Mouse (Mus musculus) hindbrain, embryonic 15.5 days (tissue): ENCODE measurements around the gene Rapgef3. TPM values are rescaled to one million over a fixed set of nuclear protein-coding genes. Genes with fewer than 3 reads are reported as not detected.

Experiments
- ATAC-seq: fragments of 200-750 bp; cut with Nextera tagmentation; 2 replicates; pipeline ENCODE4 v1.8.0; 2017; ENCODE audit warnings: low read depth, moderate number of reproducible peaks, moderate TSS enrichment; ENCODE audit not compliant: low FRiP score
- H3K27ac ChIP-seq: fragments of 300-500 bp; sonication (generic); replicated peaks from 2 replicates; pipeline ENCODE4 v1.5.1; 2015; ENCODE audit warnings: mild to moderate bottlenecking, inconsistent platforms
- H3K27me3 ChIP-seq: fragments of 300-500 bp; sonication (generic); 2 replicates; pipeline ENCODE4 v1.6.1; 2015; ENCODE audit warnings: control low read depth, inconsistent platforms
- H3K36me3 ChIP-seq: fragments of 300-500 bp; sonication (generic); 2 replicates; pipeline ENCODE4 v1.6.1; 2015; ENCODE audit warnings: control low read depth, inconsistent platforms
- H3K4me1 ChIP-seq: fragments of 300-500 bp; sonication (generic); replicated peaks from 2 replicates; pipeline ENCODE4 v1.6.1; 2015; ENCODE audit warnings: control low read depth, inconsistent platforms
- H3K4me2 ChIP-seq: fragments of 300-500 bp; sonication (generic); 2 replicates; pipeline ENCODE4 v1.6.1; 2015; ENCODE audit warnings: moderate library complexity, mild to moderate bottlenecking, inconsistent platforms
- H3K4me3 ChIP-seq: fragments of 300-500 bp; sonication (generic); 2 replicates; pipeline ENCODE4 v1.5.1; 2015; ENCODE audit warnings: mild to moderate bottlenecking, inconsistent platforms
- H3K9ac ChIP-seq: fragments of 300-500 bp; sonication (generic); 2 replicates; pipeline ENCODE4 v1.6.1; 2015; ENCODE audit warnings: inconsistent platforms
- H3K9me3 ChIP-seq: fragments of 300-500 bp; sonication (generic); 2 replicates; pipeline ENCODE4 v1.6.1; 2016; ENCODE audit warnings: control low read depth, inconsistent platforms
- WGBS: fragments of 180-500 bp; shearing (Covaris S2); methylation state at CpG from one replicate; pipeline ENCODE4 v1.1.7; 2015; 5-methylcytosine and 5-hydroxymethylcytosine counted together
- polyA plus RNA-seq: library from polyadenylated mRNA; unstranded; fragments of >200 nt; fragmentation: Nextera tagmentation; extraction: Ambion mirVana; gene quantifications from 2 replicates; pipeline ENCODE4 v1.2.1, GENCODE M21; 2015

The Rapgef3 gene
- polyA plus RNA-seq: 15.3 and 15.5 TPM in 2 replicates

DNA sequence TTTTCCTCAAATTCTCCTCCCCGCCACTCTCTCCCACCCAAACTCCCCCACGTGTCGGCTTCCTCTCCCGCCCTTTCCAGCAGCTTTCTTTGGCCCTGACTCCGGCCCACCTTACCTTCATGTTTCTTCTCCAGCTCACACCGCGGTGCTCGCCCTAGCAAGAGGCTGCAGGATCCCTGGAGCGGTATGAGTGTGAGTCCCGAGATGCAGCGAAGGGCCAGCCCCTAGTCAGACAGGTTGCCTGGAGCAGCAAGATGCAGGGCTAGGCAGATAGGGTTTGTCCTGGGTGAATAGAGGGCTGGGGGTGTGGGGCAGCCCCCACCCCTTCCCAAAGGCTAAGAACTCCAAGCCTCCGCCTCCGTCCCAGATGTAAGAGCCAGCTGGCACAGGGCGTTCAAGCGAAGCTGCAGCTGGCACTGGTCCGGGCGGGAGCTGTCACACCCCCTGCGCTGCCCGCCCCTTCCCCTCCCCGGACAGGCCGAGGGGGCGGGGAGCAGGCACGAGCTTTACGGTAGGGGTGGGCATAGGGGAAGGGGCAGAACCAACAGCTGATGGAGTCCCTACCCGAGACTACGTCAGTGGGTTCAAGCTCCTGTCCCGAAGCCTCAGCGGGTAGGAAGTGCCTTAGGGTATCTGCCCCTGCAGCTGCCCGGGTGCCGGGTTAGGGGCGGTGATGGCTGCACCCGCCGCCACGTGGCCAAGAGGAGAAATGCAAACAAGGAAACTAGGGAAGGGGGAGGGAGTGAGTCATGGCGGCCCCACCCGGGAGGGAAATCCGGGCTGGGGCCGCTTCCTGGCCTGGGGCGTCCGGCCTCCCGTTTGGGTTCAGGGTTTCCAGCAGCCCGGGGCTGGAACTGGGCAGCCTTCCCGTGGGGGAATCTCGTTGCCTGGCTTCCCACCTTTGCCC is at the start of gene Rapgef3:
Gene Rapgef3 (minus strand): TSS at position 693 of the 907 bp plus-strand sequence.
- peak within 1 kb of the TSS; percentile 94 for H3K4me2 ChIP-seq
- under 1% methylated on average over 38 of the region's 44 CpGs for WGBS
- H3K9ac ChIP-seq: peak within 1 kb of the TSS; percentile 52
- peak; percentile 74 for ATAC-seq
- H3K4me3 ChIP-seq: peak within 1 kb of the TSS; percentile 38
- peaks cover 40% of the 10 kb centered on the region for H3K4me1 ChIP-seq
- H3K9me3 ChIP-seq: no peaks in the 10 kb centered on the region
- peaks cover 16% of the 10 kb centered on the region for H3K27me3 ChIP-seq
- no peaks in the 10 kb centered on the region for H3K36me3 ChIP-seq
- H3K27ac ChIP-seq: peak within 1 kb of the TSS; percentile 54

DNA sequence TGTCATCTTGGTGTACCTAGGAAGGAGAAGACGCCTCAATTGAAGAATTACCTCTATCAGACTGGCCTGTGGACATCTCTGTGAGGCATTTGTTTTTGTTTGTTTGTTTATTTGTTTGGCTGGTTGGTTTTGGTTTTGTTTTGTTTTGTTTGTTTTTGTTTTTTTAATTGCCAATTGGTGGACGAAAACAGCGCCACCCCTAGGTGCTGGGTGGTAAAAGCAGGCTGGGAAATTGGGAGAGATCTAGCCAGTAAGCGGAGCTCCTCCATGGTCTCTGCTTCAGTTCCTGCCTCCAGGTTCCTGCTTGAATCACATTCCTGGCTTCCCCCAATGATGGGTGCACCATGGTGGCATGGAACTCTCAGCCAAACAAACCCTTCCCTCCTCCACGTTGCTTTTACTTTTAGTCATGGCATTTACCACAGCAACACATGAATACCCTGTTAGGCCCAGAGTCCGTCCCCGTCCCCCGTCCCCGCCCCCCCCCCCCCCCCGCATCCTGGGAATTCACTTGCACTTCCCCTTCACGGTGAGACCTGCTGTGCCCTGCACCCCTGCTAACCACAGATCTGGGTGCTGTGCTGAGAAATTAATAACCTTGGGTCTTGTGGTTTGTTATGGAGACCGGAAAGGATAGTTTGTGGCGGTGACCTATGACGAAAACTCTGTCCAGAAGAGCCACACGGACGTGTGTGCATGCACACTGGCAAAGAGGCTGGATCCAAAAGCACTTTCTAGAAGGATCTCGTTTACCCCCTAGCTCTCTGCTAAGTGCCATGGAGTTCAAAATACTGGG is 48.6 kb upstream of the Rapgef3 start:
- Histone ChIP-seq H3K9ac (no peak overlapping the region), H3K27me3 (no peaks in the 10 kb centered on the region), H3K9me3 (no peaks in the 10 kb centered on the region), H3K4me1 (peaks cover 44% of the 10 kb centered on the region), H3K27ac (no peak overlapping the region), H3K4me2 (no peak overlapping the region), H3K4me3 (no peak overlapping the region), H3K36me3 (no peaks in the 10 kb centered on the region)
- 93% methylated on average over 17 of the region's 17 CpGs for WGBS
- ATAC-seq: no peak

DNA sequence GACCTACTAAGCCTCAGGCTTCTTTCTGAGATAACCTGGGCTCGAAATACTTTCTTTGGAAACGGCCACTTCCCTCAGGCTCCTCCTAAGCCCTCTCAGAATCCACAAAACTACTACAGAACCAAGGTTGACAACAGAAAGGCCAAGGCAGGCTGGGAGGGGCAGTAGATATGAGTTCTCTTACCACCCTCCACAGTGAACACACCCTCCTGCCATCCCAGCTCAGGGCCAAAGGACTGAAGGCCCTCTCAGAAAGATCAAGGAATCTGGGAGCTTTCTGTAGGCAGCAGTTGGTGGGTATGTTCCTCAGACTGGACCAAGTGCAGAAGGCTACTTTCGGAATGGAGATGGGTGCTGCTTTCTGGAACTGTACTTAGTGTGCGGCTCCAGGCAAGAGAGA is 47.5 kb upstream of the Rapgef3 start:
- H3K36me3 ChIP-seq: no peaks in the 10 kb centered on the region
- no peak overlapping the region for H3K27ac ChIP-seq
- ATAC-seq: no peak
- no peaks in the 10 kb centered on the region for H3K27me3 ChIP-seq
- over 99% methylated on average over 4 of the region's 4 CpGs for WGBS
- H3K4me3 ChIP-seq: no peak overlapping the region
- H3K9ac ChIP-seq: no peak overlapping the region
- peaks cover 42% of the 10 kb centered on the region for H3K4me1 ChIP-seq
- no peak overlapping the region for H3K4me2 ChIP-seq
- no peaks in the 10 kb centered on the region for H3K9me3 ChIP-seq

DNA sequence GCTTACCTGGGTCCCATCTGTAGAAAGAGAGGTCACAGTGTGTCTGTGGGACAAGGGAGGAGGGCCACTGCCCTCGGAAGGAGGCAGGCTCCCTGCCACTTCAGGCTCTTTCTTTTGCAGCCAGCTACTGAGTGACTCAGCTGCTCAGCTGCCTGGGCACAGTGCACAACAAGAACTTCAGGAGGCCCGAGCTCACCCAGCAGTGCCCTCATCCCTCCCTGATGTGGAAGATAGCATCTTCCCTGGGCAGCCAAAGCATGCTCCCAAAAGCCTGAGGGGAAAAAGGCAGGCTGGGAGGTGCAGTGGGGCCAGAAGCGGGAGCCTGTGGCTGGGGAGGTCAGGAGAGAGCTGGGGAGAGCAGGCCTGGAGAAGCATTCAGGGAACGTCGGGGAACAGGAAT is 46.9 kb upstream of the Rapgef3 start:
- Histone ChIP-seq H3K4me3 (no peak overlapping the region), H3K4me1 (peaks cover 41% of the 10 kb centered on the region), H3K27me3 (no peaks in the 10 kb centered on the region), H3K4me2 (no peak overlapping the region), H3K9me3 (no peaks in the 10 kb centered on the region), H3K9ac (no peak overlapping the region), H3K27ac (no peak overlapping the region), H3K36me3 (no peaks in the 10 kb centered on the region)
- ATAC-seq: no peak
- WGBS: 57% methylated on average over 5 of the region's 5 CpGs

DNA sequence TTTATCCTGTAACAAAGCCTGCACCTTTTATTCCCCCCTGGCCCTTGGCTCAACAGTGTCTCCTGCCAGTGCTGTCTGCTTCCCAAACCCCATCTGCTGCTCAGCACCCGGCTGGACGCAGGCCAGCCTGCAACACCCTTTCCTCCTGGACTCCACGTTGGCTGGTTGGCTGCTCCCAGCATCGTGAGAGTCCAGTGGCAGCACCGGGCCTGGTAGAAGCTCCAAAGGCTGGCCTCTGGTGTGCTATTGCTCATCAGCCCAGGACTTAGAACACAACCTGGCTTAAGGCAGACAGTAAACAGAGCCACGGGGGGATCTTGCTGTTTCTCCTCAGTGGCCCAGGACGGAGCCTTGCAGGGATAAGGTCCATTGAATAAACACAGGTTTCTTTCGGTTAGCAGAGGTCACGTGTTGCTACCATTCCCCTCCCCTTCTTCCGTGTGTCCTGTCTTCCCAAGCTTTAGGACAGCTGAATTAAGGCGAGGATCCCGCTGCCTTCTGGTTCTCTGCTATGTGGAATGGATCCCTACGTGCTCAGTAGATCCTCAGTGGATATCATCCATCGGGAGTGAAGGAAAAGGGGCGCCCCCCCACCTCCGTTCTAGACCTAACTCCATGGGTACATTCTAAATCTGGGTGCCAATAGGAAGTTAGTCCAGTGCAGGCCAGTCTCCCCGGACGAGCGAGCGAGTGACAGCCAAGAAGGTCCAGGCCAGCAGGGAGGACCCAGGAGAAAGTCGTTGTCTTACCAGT is 45.9 kb upstream of the Rapgef3 start:
- 0 out of 2 replicates have a peak overlapping the region, but pooled peaks have one; percentile 3 for H3K9ac ChIP-seq
- 0 out of 2 replicates have a peak, but pooled peaks have one; percentile 12 for ATAC-seq
- 0 out of 2 replicates have a peak overlapping the region, but pooled peaks have one; percentile 0 for H3K4me2 ChIP-seq

DNA sequence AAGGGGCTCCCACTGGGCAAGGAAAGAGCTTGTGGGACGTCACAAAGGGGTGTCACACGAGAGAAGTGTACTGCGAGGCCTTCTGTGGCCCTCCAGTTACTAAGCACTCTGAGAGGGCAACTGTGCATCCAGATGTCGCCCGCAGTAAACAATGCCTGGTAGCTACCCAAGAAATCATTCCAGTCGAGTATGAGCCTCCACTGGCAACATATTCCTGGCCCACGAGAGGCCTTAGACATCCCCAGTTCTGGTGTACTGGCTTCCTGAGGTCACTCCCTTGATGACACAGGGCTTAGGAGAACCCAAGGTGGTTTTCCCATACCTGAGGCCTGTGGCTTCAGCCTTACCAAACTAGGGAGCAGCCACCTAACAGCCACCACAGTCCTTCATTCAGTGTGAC is 45.1 kb upstream of the Rapgef3 start:
- Histone ChIP-seq H3K27ac (peak overlapping the region; percentile 70), H3K27me3 (no peaks in the 10 kb centered on the region), H3K36me3 (peaks cover 9% of the 10 kb centered on the region; the same call in 1 of the 2 replicates), H3K4me3 (no peak overlapping the region), H3K4me2 (no peak overlapping the region), H3K9ac (no peak overlapping the region), H3K4me1 (peaks cover 41% of the 10 kb centered on the region), H3K9me3 (no peaks in the 10 kb centered on the region)
- WGBS: 52% methylated on average over 7 of the region's 7 CpGs
- ATAC-seq: no peak

More for the DNA sequence above, 45.9 kb upstream of the Rapgef3 start:
- H3K36me3 ChIP-seq: peaks cover 7% of the 10 kb centered on the region; the same call in 1 of the 2 replicates
- 53% methylated on average over 21 of the region's 21 CpGs for WGBS
- peak overlapping the region; percentile 70 for H3K27ac ChIP-seq
- no peaks in the 10 kb centered on the region for H3K9me3 ChIP-seq
- H3K27me3 ChIP-seq: no peaks in the 10 kb centered on the region
- H3K4me3 ChIP-seq: no peak overlapping the region
- H3K4me1 ChIP-seq: peaks cover 41% of the 10 kb centered on the region

DNA sequence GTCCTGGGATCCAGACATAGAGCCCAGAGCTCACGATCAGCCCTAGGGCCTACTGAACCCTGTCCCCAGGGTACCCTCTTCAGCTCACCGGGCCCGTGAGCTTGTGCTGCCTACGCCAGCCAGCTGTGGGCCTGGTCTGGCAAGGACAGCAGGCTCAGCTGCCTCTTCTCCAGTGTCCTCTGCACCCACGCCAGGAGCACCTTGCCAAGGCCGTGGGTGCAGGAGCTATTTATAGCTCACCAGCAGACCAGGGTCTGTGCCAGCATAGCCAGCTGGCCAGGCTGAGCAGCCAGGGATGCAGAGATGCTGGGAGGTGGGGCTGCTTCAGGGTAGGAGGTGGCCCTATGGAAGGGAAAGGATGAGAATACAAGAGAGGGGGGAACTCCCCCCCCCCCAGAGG is 44.4 kb upstream of the Rapgef3 start:
- H3K9me3 ChIP-seq: no peaks in the 10 kb centered on the region
- H3K4me2 ChIP-seq: no peak overlapping the region
- H3K4me3 ChIP-seq: no peak overlapping the region
- peaks cover 9% of the 10 kb centered on the region; the same call in 1 of the 2 replicates for H3K36me3 ChIP-seq
- 34% methylated on average over 6 of the region's 6 CpGs for WGBS
- H3K27me3 ChIP-seq: no peaks in the 10 kb centered on the region
- ATAC-seq: peak; percentile 77
- peaks cover 41% of the 10 kb centered on the region for H3K4me1 ChIP-seq
- H3K27ac ChIP-seq: peak overlapping the region; percentile 70
- no peak overlapping the region for H3K9ac ChIP-seq

DNA sequence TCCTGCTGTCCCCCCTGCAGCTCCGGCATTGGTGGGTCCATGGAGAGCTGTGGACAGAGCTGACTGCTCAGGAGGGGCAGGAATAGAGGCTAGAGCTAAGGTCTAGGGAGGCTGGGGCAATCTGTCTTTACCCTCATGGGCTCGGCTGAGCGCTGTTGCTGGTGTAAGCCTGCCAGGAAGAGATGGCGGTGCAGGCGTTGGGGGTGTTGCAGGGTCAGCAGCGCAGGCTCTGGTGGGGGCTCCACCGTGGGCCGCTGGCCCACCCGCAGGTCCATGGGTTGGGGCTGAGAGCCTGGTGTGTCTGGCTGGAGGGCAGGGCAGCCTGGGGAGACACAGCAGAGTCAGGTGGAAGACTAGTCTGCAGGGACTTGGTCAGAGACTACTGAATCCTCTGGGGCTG is 43.5 kb upstream of the Rapgef3 start:
- Histone ChIP-seq H3K4me1 (peaks cover 41% of the 10 kb centered on the region), H3K27ac (no peak overlapping the region), H3K36me3 (peaks cover 9% of the 10 kb centered on the region; the same call in 1 of the 2 replicates), H3K9ac (no peak overlapping the region), H3K27me3 (no peaks in the 10 kb centered on the region), H3K4me3 (no peak overlapping the region), H3K9me3 (no peaks in the 10 kb centered on the region), H3K4me2 (no peak overlapping the region)
- 87% methylated on average over 9 of the region's 9 CpGs for WGBS
- ATAC-seq: no peak

DNA sequence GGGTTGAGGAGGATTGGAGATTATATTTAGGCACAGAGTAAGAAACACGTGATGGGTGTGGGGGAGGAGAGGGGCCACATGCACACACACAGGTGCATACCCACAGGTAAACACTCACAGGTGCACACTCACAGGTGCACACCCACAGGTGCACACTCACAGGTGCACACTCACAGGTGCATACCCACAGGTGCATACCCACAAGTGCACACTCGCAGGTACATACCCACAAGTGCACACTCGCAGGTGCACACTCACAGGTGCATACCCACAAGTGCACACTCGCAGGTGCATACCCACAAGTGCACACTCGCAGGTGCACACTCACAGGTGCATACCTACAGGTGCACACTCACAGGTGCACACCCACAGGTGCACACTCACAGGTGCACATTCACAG is 42.6 kb upstream of the Rapgef3 start:
- ATAC-seq: no peak
- peaks cover 41% of the 10 kb centered on the region for H3K4me1 ChIP-seq

DNA sequence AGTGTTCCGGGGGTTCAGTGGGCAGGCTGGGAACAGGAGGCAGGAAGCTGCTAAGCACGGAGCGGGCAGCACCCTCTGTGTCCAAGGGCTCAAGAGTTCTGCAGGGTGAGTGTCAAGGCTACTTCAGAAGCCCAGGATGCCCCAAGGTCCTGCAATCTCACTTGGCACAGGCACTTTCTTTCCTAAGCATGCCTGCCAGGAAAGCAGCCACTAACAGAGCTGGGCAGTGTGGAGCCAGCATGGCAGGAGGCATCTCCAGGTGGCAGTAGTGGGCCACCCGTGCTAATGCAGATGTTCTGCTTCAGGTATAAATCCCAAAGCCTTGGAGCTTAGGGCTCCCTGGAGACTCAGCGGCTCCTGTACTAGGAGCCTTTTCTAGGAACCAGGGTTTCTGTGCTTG is 42.2 kb upstream of the Rapgef3 start:
- peaks cover 14% of the 10 kb centered on the region for H3K36me3 ChIP-seq
- peaks cover 40% of the 10 kb centered on the region for H3K4me1 ChIP-seq
- no peaks in the 10 kb centered on the region for H3K9me3 ChIP-seq
- H3K27me3 ChIP-seq: no peaks in the 10 kb centered on the region
- no peak overlapping the region for H3K27ac ChIP-seq
- H3K9ac ChIP-seq: no peak overlapping the region
- ATAC-seq: no peak
- H3K4me3 ChIP-seq: no peak overlapping the region
- WGBS: 84% methylated on average over 5 of the region's 5 CpGs
- no peak overlapping the region for H3K4me2 ChIP-seq

More for the DNA sequence above, 42.6 kb upstream of the Rapgef3 start:
- no peaks in the 10 kb centered on the region for H3K9me3 ChIP-seq
- no peak overlapping the region for H3K4me3 ChIP-seq
- WGBS: 95% methylated on average over 5 of the region's 5 CpGs
- peaks cover 11% of the 10 kb centered on the region; the same call in 1 of the 2 replicates for H3K36me3 ChIP-seq
- no peak overlapping the region for H3K4me2 ChIP-seq
- H3K27ac ChIP-seq: no peak overlapping the region
- H3K27me3 ChIP-seq: no peaks in the 10 kb centered on the region
- no peak overlapping the region for H3K9ac ChIP-seq

DNA sequence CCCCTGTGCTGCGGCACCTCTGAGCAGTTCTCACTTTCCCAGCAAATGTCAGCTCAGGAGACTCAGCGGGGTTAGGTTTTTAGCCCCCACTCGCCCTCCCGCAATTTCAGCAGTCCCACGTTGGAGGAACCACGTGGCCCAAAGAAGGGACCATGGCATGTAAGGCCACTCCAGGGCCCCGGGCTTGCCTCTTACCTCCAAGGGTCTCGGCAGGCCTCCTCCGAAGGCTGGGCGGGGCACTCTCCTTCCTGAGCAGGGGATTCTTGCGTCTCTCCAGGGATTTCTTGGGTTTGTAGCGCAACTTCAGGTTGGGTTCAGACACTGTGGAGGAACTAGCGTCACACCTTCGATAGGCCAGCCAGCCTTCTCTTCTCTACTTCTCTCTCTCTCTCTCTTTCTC is 41.4 kb upstream of the Rapgef3 start:
- Histone ChIP-seq H3K9me3 (no peaks in the 10 kb centered on the region), H3K9ac (no peak overlapping the region), H3K27me3 (no peaks in the 10 kb centered on the region), H3K4me3 (no peak overlapping the region), H3K4me1 (peaks cover 33% of the 10 kb centered on the region), H3K27ac (no peak overlapping the region), H3K36me3 (peaks cover 19% of the 10 kb centered on the region), H3K4me2 (no peak overlapping the region)
- 86% methylated on average over 14 of the region's 14 CpGs for WGBS
- ATAC-seq: no peak
